Mouse (Mus musculus) G1E (cell line): Measurements from ENCODE around the gene Gria1.

Experiments
- CTCF ChIP-seq: IDR thresholded peaks from 2 replicates; pipeline ENCODE4 v1.5.1; 2012; ENCODE audit warnings: low read depth, low read length, inconsistent platforms, mixed read lengths
- POLR2AphosphoS5 ChIP-seq: IDR thresholded peaks from 2 replicates; pipeline ENCODE4 v1.6.1; 2012; ENCODE audit warnings: low read depth, low read length, inconsistent platforms; ENCODE audit not compliant: insufficient replicate concordance

- no peak for TF ChIP-seq CTCF
- no peak for TF ChIP-seq POLR2AphosphoS5
Observed at GRCm38 (mm10) chr11:57154998-57155397, 143.8 kb downstream of the Gria1 start.
